Mouse (Mus musculus) kidney, adult 2 months (tissue): ENCODE measurements at regions not wholly inside any gene's neighbourhood (a gene's known extent, or its start where the extent isn't known, plus 50 kb on each side); places are given as distances from the start of the nearest gene placed in this dataset.
A peak's percentile ranks its signal among the peaks of the same experiment; 100 is the strongest.

Experiments
- CTCF ChIP-seq: fragments of 200-500 bp; conservative IDR thresholded peaks from 2 replicates; pipeline ENCODE4 v1.5.1; 2011; ENCODE audit warnings: low read depth, mild to moderate bottlenecking, control low read depth, low read length, moderate library complexity, mixed read lengths; ENCODE audit not compliant: insufficient read depth, insufficient read length
- POLR2A ChIP-seq: fragments of 200-500 bp; IDR thresholded peaks from one replicate; pipeline ENCODE4 v1.6.1; 2011; ENCODE audit warnings: low read depth, low read length, control low read depth

- TF ChIP-seq POLR2A (no peak), CTCF (peak; percentile 46)
These were observed 255.1 kb upstream of the Tsc22d2 start for GRCm38 (mm10) chr3:58159384-58159783.
